In genomic region chr6:72389471-72389940, GRCm38 (mm10) we compare ENCODE assay signal across 8 mouse cellular contexts. TPM values are rescaled to one million over a fixed set of nuclear protein-coding genes. Genes with fewer than 3 reads are reported as not detected.
DNase-seq lines count a peak whose midpoint lies in the region; ATAC-seq and TF ChIP-seq lines count a peak whose summit lies in the region.

No protein-coding gene starts in this region.

- H3K4me3 ChIP-seq in lung, embryonic 14.5 days (ENCODE audit: low read depth, low read length): peak overlapping the region; percentile 52
- H3K4me3 ChIP-seq in embryonic facial prominence, embryonic 12.5 days: peak overlapping the region; percentile 56
- peak overlapping the region; percentile 64 for H3K4me3 ChIP-seq in intestine, postnatal 0 days (ENCODE audit: low read depth, low read length)
- peak overlapping the region; percentile 41 for H3K4me3 ChIP-seq in midbrain, embryonic 12.5 days

- 0 out of 2 replicates have a peak, but pooled peaks cover 7% of the 10 kb centered on the region for H3K4me1 ChIP-seq in lung, embryonic 14.5 days (ENCODE audit: insufficient read depth)
- peaks cover 18% of the 10 kb centered on the region; the same call in 1 of the 2 replicates for H3K4me1 ChIP-seq in embryonic facial prominence, embryonic 12.5 days
- peaks cover 5% of the 10 kb centered on the region; the same call in 1 of the 2 replicates for H3K4me1 ChIP-seq in intestine, postnatal 0 days (replicated peaks; ENCODE audit: control insufficient read depth, insufficient read depth, low read length)
- H3K4me1 ChIP-seq in midbrain, embryonic 12.5 days: peaks cover 15% of the 10 kb centered on the region

- peak overlapping the region; percentile 94 for H3K27ac ChIP-seq in lung, embryonic 14.5 days (ENCODE audit: low read depth)
- peak overlapping the region; percentile 90 for H3K27ac ChIP-seq in embryonic facial prominence, embryonic 12.5 days
- H3K27ac ChIP-seq in intestine, postnatal 0 days (ENCODE audit: low read depth, low read length): peak overlapping the region; percentile 99
- no peak overlapping the region for H3K27ac ChIP-seq in midbrain, embryonic 12.5 days (replicated peaks)

- TF ChIP-seq CTCF in lung, embryonic 14.5 days (IDR thresholded peaks at IDR 0.05; ENCODE audit: low read depth): no peak
- no peak for TF ChIP-seq CTCF in intestine, postnatal 0 days (IDR thresholded peaks at IDR 0.05; ENCODE audit: low read depth)

- ATAC-seq in lung, embryonic 14.5 days (ENCODE audit: insufficient read depth): peak; percentile 48
- no peak for ATAC-seq in embryonic facial prominence, embryonic 12.5 days (ENCODE audit: insufficient number of reproducible peaks, insufficient read depth, low FRiP score, low TSS enrichment)
- ATAC-seq in intestine, postnatal 0 days: peak; percentile 57
- peak; percentile 34; the same call in 1 of the 2 replicates for ATAC-seq in midbrain, embryonic 12.5 days (ENCODE audit: low FRiP score, low read depth)

- DNase-seq in adrenal gland, adult 18-20 months (ENCODE audit: low spot score in 2 of 2): peak; percentile 42 to 52
- DNase-seq in adrenal gland, adult (ENCODE audit: inconsistent age in 2 of 2, low spot score in 1 of 2): no peak
- peak; percentile 28 for DNase-seq in lung, embryonic 14.5 days
- no peak for DNase-seq in lung, adult 18-20 months
- no peak for DNase-seq in right cerebral cortex, postnatal 14 days

- 7% methylated on average over 13 of the region's 13 CpGs for WGBS in lung, embryonic 14.5 days
- WGBS in embryonic facial prominence, embryonic 12.5 days: 20% methylated on average over 13 of the region's 13 CpGs
- 6% methylated on average over 13 of the region's 13 CpGs for WGBS in intestine, postnatal 0 days
- WGBS in midbrain, embryonic 12.5 days: 31% methylated on average over 13 of the region's 13 CpGs

- H3K27me3 ChIP-seq in lung, embryonic 14.5 days (ENCODE audit: insufficient read depth, low read length): no peaks in the 10 kb centered on the region
- H3K27me3 ChIP-seq in embryonic facial prominence, embryonic 12.5 days: no peaks in the 10 kb centered on the region
- H3K27me3 ChIP-seq in intestine, postnatal 0 days (replicated peaks; ENCODE audit: control insufficient read depth, insufficient read depth, low read length): no peaks in the 10 kb centered on the region
- peaks cover 27% of the 10 kb centered on the region for H3K27me3 ChIP-seq in midbrain, embryonic 12.5 days

- H3K9me3 ChIP-seq in lung, embryonic 14.5 days (ENCODE audit: low read depth, low read length): no peaks in the 10 kb centered on the region
- H3K9me3 ChIP-seq in embryonic facial prominence, embryonic 12.5 days: no peaks in the 10 kb centered on the region; the same call in 1 of the 2 replicates
- H3K9me3 ChIP-seq in intestine, postnatal 0 days (ENCODE audit: control insufficient read depth): no peaks in the 10 kb centered on the region
- H3K9me3 ChIP-seq in midbrain, embryonic 12.5 days: no peaks in the 10 kb centered on the region

- H3K36me3 ChIP-seq in lung, embryonic 14.5 days (ENCODE audit: insufficient read depth): peaks cover 26% of the 10 kb centered on the region
- peaks cover 9% of the 10 kb centered on the region for H3K36me3 ChIP-seq in embryonic facial prominence, embryonic 12.5 days
- peaks cover 33% of the 10 kb centered on the region for H3K36me3 ChIP-seq in intestine, postnatal 0 days (ENCODE audit: control insufficient read depth, insufficient read depth)
- H3K36me3 ChIP-seq in midbrain, embryonic 12.5 days: no peaks in the 10 kb centered on the region

- H3K4me2 ChIP-seq in lung, embryonic 14.5 days: peak overlapping the region; percentile 69
- peak overlapping the region; percentile 70 for H3K4me2 ChIP-seq in embryonic facial prominence, embryonic 12.5 days (replicated peaks)
- H3K4me2 ChIP-seq in intestine, postnatal 0 days (replicated peaks; ENCODE audit: low read depth): peak overlapping the region; percentile 78
- peak overlapping the region; percentile 62 for H3K4me2 ChIP-seq in midbrain, embryonic 12.5 days (replicated peaks)

- H3K9ac ChIP-seq in lung, embryonic 14.5 days: peak overlapping the region; percentile 68
- peak overlapping the region; percentile 66 for H3K9ac ChIP-seq in embryonic facial prominence, embryonic 12.5 days
- peak overlapping the region; percentile 91 for H3K9ac ChIP-seq in intestine, postnatal 0 days (ENCODE audit: low read depth, low read length)
- H3K9ac ChIP-seq in midbrain, embryonic 12.5 days (replicated peaks): peak overlapping the region; percentile 56; the same call in 1 of the 2 replicates

RNA-seq across cellular contexts. Expression of gene Vamp8, which starts 1.0 kb away (rescaled TPM):
- total RNA-seq in adrenal gland, adult 18-20 months (2021): 100 to 1,000 TPM; 111 to 140 TPM
- 132 and 137 TPM in 2 replicates for polyA plus RNA-seq in lung, embryonic 14.5 days (2014; fragmentation: Nextera tagmentation; extraction: Ambion mirVana)
- polyA plus RNA-seq in embryonic facial prominence, embryonic 12.5 days (2016; fragmentation: Nextera tagmentation; extraction: Ambion mirVana): 90.7 and 98.1 TPM in 2 replicates
- 450 and 453 TPM in 2 replicates for polyA plus RNA-seq in intestine, postnatal 0 days (2015; fragmentation: Nextera tagmentation; extraction: Ambion mirVana)
- polyA plus RNA-seq in midbrain, embryonic 12.5 days (2016; fragmentation: Nextera tagmentation; extraction: Ambion mirVana): 25.9 and 33.6 TPM in 2 replicates

RNA-seq across cellular contexts. Expression of gene Vamp5, which starts 9.2 kb away (rescaled TPM):
- total RNA-seq in adrenal gland, adult 18-20 months (2021): 10 to 100 TPM; 22.9 to 25.5 TPM
- polyA plus RNA-seq in lung, embryonic 14.5 days (2014; fragmentation: Nextera tagmentation; extraction: Ambion mirVana): 31.0 and 31.2 TPM in 2 replicates
- polyA plus RNA-seq in embryonic facial prominence, embryonic 12.5 days (2016; fragmentation: Nextera tagmentation; extraction: Ambion mirVana): 14.5 and 19.9 TPM in 2 replicates
- 14.9 and 16.6 TPM in 2 replicates for polyA plus RNA-seq in intestine, postnatal 0 days (2015; fragmentation: Nextera tagmentation; extraction: Ambion mirVana)
- polyA plus RNA-seq in midbrain, embryonic 12.5 days (2016; fragmentation: Nextera tagmentation; extraction: Ambion mirVana): 10.2 and 12.7 TPM in 2 replicates

RNA-seq across cellular contexts. Expression of gene Rnf181, which starts 22.8 kb away (rescaled TPM):
- total RNA-seq in adrenal gland, adult 18-20 months (2021): 100 to 1,000 TPM; 187 to 460 TPM
- polyA plus RNA-seq in lung, embryonic 14.5 days (2014; fragmentation: Nextera tagmentation; extraction: Ambion mirVana): 105 and 116 TPM in 2 replicates
- 80.2 and 88.0 TPM in 2 replicates for polyA plus RNA-seq in embryonic facial prominence, embryonic 12.5 days (2016; fragmentation: Nextera tagmentation; extraction: Ambion mirVana)
- 122 and 132 TPM in 2 replicates for polyA plus RNA-seq in intestine, postnatal 0 days (2015; fragmentation: Nextera tagmentation; extraction: Ambion mirVana)
- 98.1 and 98.7 TPM in 2 replicates for polyA plus RNA-seq in midbrain, embryonic 12.5 days (2016; fragmentation: Nextera tagmentation; extraction: Ambion mirVana)

RNA-seq across cellular contexts. Expression of gene Ggcx, which starts 24.6 kb away (rescaled TPM):
- total RNA-seq in adrenal gland, adult 18-20 months (2021): 10 to 100 TPM; 48.6 to 59.5 TPM
- polyA plus RNA-seq in lung, embryonic 14.5 days (2014; fragmentation: Nextera tagmentation; extraction: Ambion mirVana): 22.3 and 23.4 TPM in 2 replicates
- polyA plus RNA-seq in embryonic facial prominence, embryonic 12.5 days (2016; fragmentation: Nextera tagmentation; extraction: Ambion mirVana): 34.4 and 38.5 TPM in 2 replicates
- 6.2 and 6.8 TPM in 2 replicates for polyA plus RNA-seq in intestine, postnatal 0 days (2015; fragmentation: Nextera tagmentation; extraction: Ambion mirVana)
- polyA plus RNA-seq in midbrain, embryonic 12.5 days (2016; fragmentation: Nextera tagmentation; extraction: Ambion mirVana): 20.6 and 24.3 TPM in 2 replicates

RNA-seq across cellular contexts. Expression of gene Tmem150a, which starts 34.3 kb away (rescaled TPM):
- total RNA-seq in adrenal gland, adult 18-20 months (2021): 10 to 100 TPM; 24.3 to 24.4 TPM
- polyA plus RNA-seq in lung, embryonic 14.5 days (2014; fragmentation: Nextera tagmentation; extraction: Ambion mirVana): 10.3 and 10.4 TPM in 2 replicates
- 8.9 and 9.7 TPM in 2 replicates for polyA plus RNA-seq in embryonic facial prominence, embryonic 12.5 days (2016; fragmentation: Nextera tagmentation; extraction: Ambion mirVana)
- 12.4 and 14.2 TPM in 2 replicates for polyA plus RNA-seq in intestine, postnatal 0 days (2015; fragmentation: Nextera tagmentation; extraction: Ambion mirVana)
- polyA plus RNA-seq in midbrain, embryonic 12.5 days (2016; fragmentation: Nextera tagmentation; extraction: Ambion mirVana): 7.3 and 8.2 TPM in 2 replicates

Comparison
In these comparisons a context has a peak if more than half of its experiments do, and no peak if none do; other contexts are left out.
1. DNase-seq: peak in adrenal gland, adult 18-20 months (2 of 2) and lung, embryonic 14.5 days (single experiment); none in adrenal gland, adult (0 of 2), lung, adult 18-20 months (0 of 2) and right cerebral cortex, postnatal 14 days (single experiment).
2. Peak in every context shown above with its lines, with median percentiles within 50 percentile points of each other: H3K4me2 ChIP-seq, H3K4me3 ChIP-seq and H3K9ac ChIP-seq.